Mouse (Mus musculus) hindbrain, postnatal 0 days (tissue): ENCODE measurements around the gene Gm3159. TPM values are rescaled to one million over a fixed set of nuclear protein-coding genes. Genes with fewer than 3 reads are reported as not detected.
"Not testable (repeated sequence)": the region's sequence is repeated elsewhere in the genome, so short reads cannot be mapped to it uniquely, and the experiment has no call there.

Experiments used
- ATAC-seq: fragments of 200-750 bp; cut with Nextera tagmentation; 2 replicates; pipeline ENCODE4 v1.8.0; 2017; ENCODE audit warnings: mild to moderate bottlenecking, moderate TSS enrichment, moderate library complexity
- DNase-seq: peaks from one replicate; pipeline ENCODE4 v3.0.0-alpha.2; 2015; ENCODE audit warnings: low spot score
- H3K27ac ChIP-seq: fragments of 300-500 bp; sonication (generic); 2 replicates; pipeline ENCODE4 v1.5.1; 2014; ENCODE audit warnings: mild to moderate bottlenecking
- H3K27me3 ChIP-seq: fragments of 300-500 bp; sonication (generic); 2 replicates; pipeline ENCODE4 v1.6.1; 2014; ENCODE audit warnings: low read length, mixed read lengths; ENCODE audit not compliant: insufficient read depth
- H3K36me3 ChIP-seq: fragments of 300-500 bp; sonication (generic); 2 replicates; pipeline ENCODE4 v1.6.1; 2014; ENCODE audit warnings: low read length, mixed read lengths; ENCODE audit not compliant: insufficient read depth
- H3K4me1 ChIP-seq: fragments of 300-500 bp; sonication (generic); 2 replicates; pipeline ENCODE4 v1.6.1; 2014; ENCODE audit warnings: antibody characterized with exemption, low read length, mixed read lengths; ENCODE audit not compliant: insufficient read depth
- H3K4me2 ChIP-seq: fragments of 300-500 bp; sonication (generic); 2 replicates; pipeline ENCODE4 v1.6.1; 2014; ENCODE audit warnings: low read depth, mild to moderate bottlenecking, low read length, moderate library complexity, mixed read lengths
- H3K4me3 ChIP-seq: fragments of 300-500 bp; sonication (generic); 2 replicates; pipeline ENCODE4 v1.5.1; 2014; ENCODE audit warnings: low read length
- H3K9ac ChIP-seq: fragments of 300-500 bp; sonication (generic); replicated peaks from 2 replicates; pipeline ENCODE4 v1.6.1; 2014; ENCODE audit warnings: mild to moderate bottlenecking, low read length, moderate library complexity, mixed read lengths
- H3K9me3 ChIP-seq: fragments of 300-500 bp; sonication (generic); 2 replicates; pipeline ENCODE4 v1.6.1; 2016; ENCODE audit warnings: low read length, mixed read lengths
- WGBS: fragments of 180-500 bp; shearing (Covaris S2); extraction: QIAGEN DNeasy Blood & Tissue Kit; methylation state at CpG from one replicate; pipeline ENCODE4 v1.1.7; 2014; 5-methylcytosine and 5-hydroxymethylcytosine counted together
- polyA plus RNA-seq: library from polyadenylated mRNA; unstranded; fragments of >200 nt; fragmentation: Nextera tagmentation; extraction: Ambion mirVana; gene quantifications from 2 replicates; pipeline ENCODE4 v1.2.1, GENCODE M21; 2015
- total RNA-seq: library from RNA; depleted of rRNA; stranded (reverse); fragments of >200 nt; gene quantifications from 2 replicates; pipeline ENCODE4 v1.2.3, GENCODE M21; 2014; rRNA removed

Gene Gm3159
- total RNA-seq (not detected in 2 replicates), polyA plus RNA-seq (not detected in 2 replicates)

DNA sequence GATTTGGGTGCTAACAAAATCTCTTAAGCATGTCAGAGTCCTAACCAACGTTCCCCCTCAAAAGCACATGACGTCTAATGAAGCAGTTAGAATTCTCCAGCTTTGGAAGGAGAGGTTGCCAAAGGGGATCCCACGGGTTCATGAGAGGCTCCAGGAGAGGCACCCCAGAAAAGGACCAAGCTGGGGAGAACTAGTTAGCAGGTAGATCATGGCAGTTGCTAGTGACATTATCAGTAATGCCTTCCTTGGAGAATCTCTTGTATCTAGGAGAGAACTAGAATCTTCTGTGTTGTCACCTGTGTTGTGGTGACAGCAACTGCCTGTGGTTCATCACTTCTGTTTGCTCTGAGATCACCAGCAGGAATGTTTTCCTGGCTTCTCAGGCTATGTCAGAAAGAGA is at the start of gene Gm3159:
Gm3159 (plus strand) TSS at position 301 of the 400 bp plus-strand sequence.
- H3K4me2 ChIP-seq, H3K4me3 ChIP-seq, H3K4me1 ChIP-seq, H3K9me3 ChIP-seq, H3K27ac ChIP-seq, ATAC-seq, H3K36me3 ChIP-seq, H3K27me3 ChIP-seq, DNase-seq, H3K9ac ChIP-seq: not testable (repeated sequence)
- 100% methylated on average over 1 of the region's 3 CpGs for WGBS

GRCm38 (mm10) chr14:4368991-4369390 is 28.3 kb upstream of the Gm3159 start:
- not testable (repeated sequence) for H3K4me3 ChIP-seq, H3K27ac ChIP-seq, H3K4me1 ChIP-seq, ATAC-seq, H3K4me2 ChIP-seq, H3K9me3 ChIP-seq, H3K9ac ChIP-seq, H3K27me3 ChIP-seq, DNase-seq, H3K36me3 ChIP-seq
- 96% methylated on average over 3 of the region's 3 CpGs for WGBS

- 76% methylated on average over 3 of the region's 3 CpGs for WGBS
- not testable (repeated sequence) for H3K9ac ChIP-seq
These were observed 27.6 kb upstream of the Gm3159 start for GRCm38 (mm10) chr14:4369691-4370090.

GRCm38 (mm10) chr14:4377871-4378270 is 19.5 kb upstream of the Gm3159 start:
- H3K36me3 ChIP-seq, H3K9me3 ChIP-seq, H3K4me3 ChIP-seq, DNase-seq, H3K9ac ChIP-seq, H3K4me2 ChIP-seq, H3K4me1 ChIP-seq, H3K27me3 ChIP-seq, ATAC-seq, H3K27ac ChIP-seq: not testable (repeated sequence)

More at GRCm38 (mm10) chr14:4369691-4370090, 27.6 kb upstream of the Gm3159 start:
- H3K27me3 ChIP-seq, H3K27ac ChIP-seq, ATAC-seq, H3K4me1 ChIP-seq, H3K36me3 ChIP-seq, H3K4me3 ChIP-seq, H3K4me2 ChIP-seq, H3K9me3 ChIP-seq, DNase-seq: not testable (repeated sequence)

GRCm38 (mm10) chr14:4385606-4386005 is 11.7 kb upstream of the Gm3159 start:
- H3K4me1 ChIP-seq, H3K27ac ChIP-seq, ATAC-seq, H3K4me2 ChIP-seq, H3K27me3 ChIP-seq, H3K9me3 ChIP-seq, H3K4me3 ChIP-seq, H3K36me3 ChIP-seq, H3K9ac ChIP-seq, DNase-seq: not testable (repeated sequence)

- not testable (repeated sequence) for H3K4me3 ChIP-seq, H3K9me3 ChIP-seq, H3K9ac ChIP-seq, ATAC-seq, H3K4me1 ChIP-seq, H3K36me3 ChIP-seq, H3K4me2 ChIP-seq, H3K27ac ChIP-seq, H3K27me3 ChIP-seq, DNase-seq
- WGBS: 93% methylated on average over 3 of the region's 6 CpGs
These were observed 4.3 kb upstream of the Gm3159 start for GRCm38 (mm10) chr14:4392841-4393530.

GRCm38 (mm10) chr14:4398624-4399023 is 1.3 kb downstream of the Gm3159 start:
- H3K27ac ChIP-seq, H3K36me3 ChIP-seq, ATAC-seq, H3K4me1 ChIP-seq, H3K9me3 ChIP-seq, DNase-seq, H3K4me3 ChIP-seq, H3K27me3 ChIP-seq, H3K4me2 ChIP-seq, H3K9ac ChIP-seq: not testable (repeated sequence)

- not testable (repeated sequence) for H3K4me1 ChIP-seq, H3K36me3 ChIP-seq, H3K4me2 ChIP-seq, H3K27me3 ChIP-seq, H3K27ac ChIP-seq, DNase-seq, H3K9me3 ChIP-seq, H3K9ac ChIP-seq, ATAC-seq, H3K4me3 ChIP-seq
- 86% methylated on average over 5 of the region's 5 CpGs for WGBS
These were observed 2.9 kb downstream of the Gm3159 start for GRCm38 (mm10) chr14:4400115-4400789.

GRCm38 (mm10) chr14:4401245-4401644 is 3.9 kb downstream of the Gm3159 start:
- WGBS: 89% methylated on average over 4 of the region's 5 CpGs
- not testable (repeated sequence) for DNase-seq, ATAC-seq

GRCm38 (mm10) chr14:4403840-4404239 is 6.5 kb downstream of the Gm3159 start:
- H3K36me3 ChIP-seq, H3K4me2 ChIP-seq, H3K4me3 ChIP-seq, H3K9me3 ChIP-seq, ATAC-seq, H3K27me3 ChIP-seq, H3K9ac ChIP-seq, H3K27ac ChIP-seq, DNase-seq, H3K4me1 ChIP-seq: not testable (repeated sequence)

More at GRCm38 (mm10) chr14:4401245-4401644, 3.9 kb downstream of the Gm3159 start:
- H3K4me3 ChIP-seq, H3K4me2 ChIP-seq, H3K36me3 ChIP-seq, H3K27me3 ChIP-seq, H3K9ac ChIP-seq, H3K4me1 ChIP-seq, H3K9me3 ChIP-seq, H3K27ac ChIP-seq: not testable (repeated sequence)
